Mouse (Mus musculus) small intestine, adult 2 months (tissue): Measurements from ENCODE around the gene Tomm40l.

Source experiments
- CTCF ChIP-seq: fragments of 200-500 bp; IDR thresholded peaks from 2 replicates; pipeline ENCODE4 v1.5.1; 2012; ENCODE audit warnings: low read depth, mild to moderate bottlenecking, control low read depth, inconsistent platforms, low read length, moderate library complexity, mixed read lengths; ENCODE audit not compliant: insufficient replicate concordance, insufficient read length; ENCODE audit errors: extremely low read depth
- POLR2A ChIP-seq: fragments of 200-500 bp; IDR thresholded peaks from 2 replicates; pipeline ENCODE4 v1.6.1; 2012; ENCODE audit warnings: low read depth, mild to moderate bottlenecking, control low read depth, inconsistent platforms, low read length, moderate library complexity

- TF ChIP-seq CTCF (no peak), POLR2A (no peak)
Measured at GRCm38 (mm10) chr1:171171138-171171537, 51.2 kb downstream of the Tomm40l start.
